Mouse (Mus musculus) myocyte (in vitro differentiated cells): ENCODE measurements around the gene Gcdh.

Source experiments
- CEBPB ChIP-seq: IDR thresholded peaks from 2 replicates; pipeline ENCODE4 v1.6.1; 2011; ENCODE audit warnings: mild to moderate bottlenecking, moderate library complexity; ENCODE audit not compliant: poor library complexity, insufficient read depth, severe bottlenecking
- E2F4 ChIP-seq: IDR thresholded peaks from one replicate; pipeline ENCODE4 v1.6.1; 2011; ENCODE audit warnings: mild to moderate bottlenecking, control low read depth, moderate library complexity; ENCODE audit not compliant: insufficient read depth
- POLR2A ChIP-seq: IDR thresholded peaks from one replicate; pipeline ENCODE4 v1.6.1; 2011; ENCODE audit warnings: low read depth, mild to moderate bottlenecking, control low read depth, moderate library complexity; ENCODE audit not compliant: insufficient read length
- POLR2AphosphoS2 ChIP-seq: IDR thresholded peaks from one replicate; pipeline ENCODE4 v1.6.1; 2011; ENCODE audit warnings: low read depth, control low read depth; ENCODE audit not compliant: insufficient read length
- SRF ChIP-seq: IDR thresholded peaks from one replicate; pipeline ENCODE4 v1.6.1; 2011; ENCODE audit warnings: low read depth; ENCODE audit not compliant: control insufficient read depth, insufficient read length
- TCF12 ChIP-seq: IDR thresholded peaks from one replicate; pipeline ENCODE4 v1.6.1; 2011; ENCODE audit warnings: mild to moderate bottlenecking, control low read depth; ENCODE audit not compliant: poor library complexity, insufficient read depth, severe bottlenecking
- USF1 ChIP-seq: IDR thresholded peaks from one replicate; pipeline ENCODE4 v1.6.1; 2011; ENCODE audit warnings: low read depth, mild to moderate bottlenecking, control low read depth, moderate library complexity

GRCm38 (mm10) chr8:84909949-84910348 lies 16.2 kb upstream of the Gcdh start:
- TF ChIP-seq CEBPB = no peak
- no peak for TF ChIP-seq USF1
- TF ChIP-seq E2F4 = no peak
- TF ChIP-seq POLR2A = no peak
- TF ChIP-seq SRF = no peak
- TF ChIP-seq POLR2AphosphoS2 = no peak
- no peak for TF ChIP-seq TCF12
